Comparison of ENCODE assay signal across 8 mouse cellular contexts in the genomic region with DNA sequence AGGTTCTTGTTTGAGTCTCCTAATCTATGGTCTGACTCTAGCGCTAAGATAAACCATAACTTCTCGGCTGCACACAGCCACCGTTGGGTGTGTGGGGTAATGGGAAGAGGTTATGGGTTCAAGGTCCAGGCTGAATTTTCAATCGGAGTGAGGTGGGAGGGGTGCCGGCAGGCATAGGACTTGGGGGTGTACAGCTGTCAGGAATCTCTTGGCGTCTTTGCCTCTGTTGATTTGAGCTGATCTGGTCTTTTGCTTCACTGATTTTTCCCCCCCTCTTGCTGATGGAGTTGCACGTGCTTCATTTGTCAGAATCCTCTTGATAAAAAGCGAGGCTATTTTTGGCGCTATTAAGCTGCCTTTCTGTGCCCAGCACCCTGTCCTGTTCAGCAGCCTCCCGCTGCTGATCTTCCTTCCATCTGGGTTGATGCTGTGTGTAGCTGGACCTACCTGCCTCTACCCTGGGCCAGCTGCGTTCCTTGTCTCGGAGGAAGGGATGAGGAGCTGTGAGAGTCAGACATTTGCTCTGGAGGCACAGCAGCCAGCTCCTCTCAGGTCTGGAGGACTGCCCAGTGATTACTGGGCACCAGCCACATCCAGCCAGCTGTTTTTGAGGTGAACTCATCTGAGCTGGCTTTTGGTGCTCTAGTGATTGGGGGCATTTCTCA. TPM values are rescaled to one million over a fixed set of nuclear protein-coding genes. Genes with fewer than 3 reads are reported as not detected.
A peak's percentile ranks its signal among the peaks of the same experiment; 100 is the strongest.
DNase-seq lines count a peak whose midpoint lies in the region; ATAC-seq and TF ChIP-seq lines count a peak whose summit lies in the region.

No protein-coding gene starts in this region.

- peak overlapping the region; percentile 25 for H3K4me3 ChIP-seq in lung, adult 2 months (replicated peaks; ENCODE audit: extremely low read depth, low read depth, low read length)
- no peak overlapping the region for H3K4me3 ChIP-seq in forebrain, embryonic 11.5 days (ENCODE audit: low read depth, low read length)
- H3K4me3 ChIP-seq in midbrain, embryonic 16.5 days (ENCODE audit: low read depth, low read length), result peak overlapping the region; percentile 85

- peak; percentile 35 for DNase-seq in lung, adult 2 months
- DNase-seq in lung, postnatal 14 days, result no peak
- no peak for DNase-seq in forebrain, embryonic 11.5 days (ENCODE audit: low spot score)
- peak; percentile 21 to 44 for DNase-seq in kidney, adult 8-10 months
- no peak for DNase-seq in frontal cortex, postnatal 10 days (ENCODE audit: low spot score in 2 of 2)
- no peak for DNase-seq in urinary bladder, adult 2 months (ENCODE audit: low spot score)
- DNase-seq in cerebellum, adult 18-20 months, result no peak

- no peak overlapping the region for H3K9ac ChIP-seq in forebrain, embryonic 11.5 days (ENCODE audit: low read length)
- peak overlapping the region; percentile 49 for H3K9ac ChIP-seq in midbrain, embryonic 16.5 days (ENCODE audit: low read depth, low read length)

- H3K36me3 ChIP-seq in forebrain, embryonic 11.5 days (ENCODE audit: control insufficient read depth, insufficient read depth, low read length), result no peaks in the 10 kb centered on the region; the same call in 1 of the 2 replicates
- H3K36me3 ChIP-seq in midbrain, embryonic 16.5 days (ENCODE audit: control insufficient read depth, insufficient read depth, low read length), result no peaks in the 10 kb centered on the region

- H3K4me1 ChIP-seq in lung, adult 2 months (ENCODE audit: control insufficient read depth, insufficient read depth, low read length), result peaks cover 24% of the 10 kb centered on the region
- peaks cover 23% of the 10 kb centered on the region for H3K4me1 ChIP-seq in forebrain, embryonic 11.5 days (replicated peaks; ENCODE audit: control insufficient read depth, insufficient read depth, low read length)
- H3K4me1 ChIP-seq in midbrain, embryonic 16.5 days (ENCODE audit: control insufficient read depth, insufficient read depth, low read length), result peaks cover 65% of the 10 kb centered on the region

- H3K9me3 ChIP-seq in forebrain, embryonic 11.5 days (ENCODE audit: control insufficient read depth, low read length), result no peaks in the 10 kb centered on the region
- H3K9me3 ChIP-seq in midbrain, embryonic 16.5 days (replicated peaks; ENCODE audit: control insufficient read depth, low read length, poor library complexity, severe bottlenecking), result no peaks in the 10 kb centered on the region

- H3K27me3 ChIP-seq in forebrain, embryonic 11.5 days (ENCODE audit: control insufficient read depth, insufficient read depth, low read length), result no peaks in the 10 kb centered on the region
- H3K27me3 ChIP-seq in midbrain, embryonic 16.5 days (ENCODE audit: control insufficient read depth, insufficient read depth, low read depth, low read length), result no peaks in the 10 kb centered on the region

- 36% methylated on average over 12 of the region's 12 CpGs for WGBS in lung, adult 2 months
- 70% methylated on average over 12 of the region's 12 CpGs for WGBS in forebrain, embryonic 11.5 days
- 48% methylated on average over 12 of the region's 12 CpGs for WGBS in midbrain, embryonic 16.5 days

- no peak for TF ChIP-seq CTCF in lung, adult 2 months (IDR thresholded peaks at IDR 0.05; ENCODE audit: insufficient read depth, low read length)

- ATAC-seq in forebrain, embryonic 11.5 days (replicated peaks; ENCODE audit: low FRiP score), result no peak
- ATAC-seq in midbrain, embryonic 16.5 days, result no peak

- H3K4me2 ChIP-seq in forebrain, embryonic 11.5 days (ENCODE audit: low read depth, low read length, severe bottlenecking), result peak overlapping the region; percentile 81; the same call in 1 of the 2 replicates
- peak overlapping the region; percentile 94 for H3K4me2 ChIP-seq in midbrain, embryonic 16.5 days (ENCODE audit: low read length)

- H3K27ac ChIP-seq in forebrain, embryonic 11.5 days (ENCODE audit: low read depth, low read length), result no peak overlapping the region
- peak overlapping the region; percentile 10; the same call in 1 of the 2 replicates for H3K27ac ChIP-seq in midbrain, embryonic 16.5 days (ENCODE audit: low read length)

- TF ChIP-seq POLR2A in lung, adult 2 months (IDR thresholded peaks at IDR 0.05; ENCODE audit: borderline replicate concordance, extremely low read depth, low read depth, low read length), result no peak

RNA-seq across cellular contexts. Expression of a gene that starts 3.0 kb away (rescaled TPM):
- 51.8 and 51.9 TPM in 2 replicates for polyA plus RNA-seq in lung, adult 2 months (2012; rRNA removed)
- 11.7 and 13.4 TPM in 2 replicates for polyA plus RNA-seq in forebrain, embryonic 11.5 days (2014; fragmentation: Nextera tagmentation; extraction: Ambion mirVana)
- polyA plus RNA-seq in midbrain, embryonic 16.5 days (2015; fragmentation: Nextera tagmentation; extraction: Ambion mirVana), result 12.4 and 13.8 TPM in 2 replicates
- 35.5 and 39.5 TPM in 2 replicates for polyA plus RNA-seq in urinary bladder, adult 2 months (2012; rRNA removed)

RNA-seq across cellular contexts. Expression of a gene that starts 26.6 kb away (rescaled TPM):
- 13.4 and 19.3 TPM in 2 replicates for polyA plus RNA-seq in lung, adult 2 months (2012; rRNA removed)
- 10.8 and 11.9 TPM in 2 replicates for polyA plus RNA-seq in forebrain, embryonic 11.5 days (2014; fragmentation: Nextera tagmentation; extraction: Ambion mirVana)
- 22.7 and 23.9 TPM in 2 replicates for polyA plus RNA-seq in midbrain, embryonic 16.5 days (2015; fragmentation: Nextera tagmentation; extraction: Ambion mirVana)
- 8.2 and 11.2 TPM in 2 replicates for polyA plus RNA-seq in urinary bladder, adult 2 months (2012; rRNA removed)

RNA-seq across cellular contexts. Expression of a gene that starts 31.0 kb away (rescaled TPM):
- 3.3 and 6.1 TPM in 2 replicates for polyA plus RNA-seq in lung, adult 2 months (2012; rRNA removed)
- polyA plus RNA-seq in forebrain, embryonic 11.5 days (2014; fragmentation: Nextera tagmentation; extraction: Ambion mirVana), result not detected in 2 replicates
- polyA plus RNA-seq in midbrain, embryonic 16.5 days (2015; fragmentation: Nextera tagmentation; extraction: Ambion mirVana), result 0.55 and 0.62 TPM in 2 replicates
- not detected in 2 replicates for polyA plus RNA-seq in urinary bladder, adult 2 months (2012; rRNA removed)

Comparison
In these comparisons a context has a peak if more than half of its experiments do, and no peak if none do; other contexts are left out.
1. DNase-seq: peak in lung, adult 2 months (single experiment) and kidney, adult 8-10 months (2 of 2); none in lung, postnatal 14 days (single experiment), forebrain, embryonic 11.5 days (single experiment), frontal cortex, postnatal 10 days (0 of 2), urinary bladder, adult 2 months (single experiment) and cerebellum, adult 18-20 months (0 of 2).